Mouse (Mus musculus) cerebellum, adult 2 months (tissue): ENCODE measurements around the gene St6galnac5. TPM values are rescaled to one million over a fixed set of nuclear protein-coding genes. Genes with fewer than 3 reads are reported as not detected.

ENCODE experiments used
- DNase-seq, 2 experiments: peaks; one replicate each; pipeline ENCODE4 v3.0.0; 2021
- H3K27ac ChIP-seq: fragments of 200-500 bp; 2 replicates; pipeline ENCODE4 v1.5.1; 2012; ENCODE audit warnings: low read length, control low read depth, inconsistent platforms; ENCODE audit not compliant: insufficient read depth
- H3K27me3 ChIP-seq: fragments of 200-500 bp; 2 replicates; pipeline ENCODE4 v1.6.1; 2012; ENCODE audit warnings: inconsistent platforms, mild to moderate bottlenecking, low read length, moderate library complexity; ENCODE audit not compliant: control insufficient read depth, insufficient read depth
- H3K4me1 ChIP-seq: fragments of 200-500 bp; 2 replicates; pipeline ENCODE4 v1.6.1; 2011; ENCODE audit warnings: low read length; ENCODE audit not compliant: control insufficient read depth, insufficient read depth
- H3K4me3 ChIP-seq: fragments of 200-500 bp; replicated peaks from 2 replicates; pipeline ENCODE3; 2011; ENCODE audit warnings: mild to moderate bottlenecking, low read depth, low read length, control low read depth; ENCODE audit not compliant: insufficient read depth
- CTCF ChIP-seq: fragments of 200-500 bp; IDR thresholded peaks from 2 replicates; pipeline ENCODE4 v1.5.1; 2011; ENCODE audit warnings: low read depth, mild to moderate bottlenecking, control low read depth, low read length, moderate library complexity, borderline replicate concordance; ENCODE audit not compliant: insufficient read depth
- POLR2A ChIP-seq: fragments of 200-500 bp; IDR thresholded peaks from 2 replicates; pipeline ENCODE4 v1.6.1; 2011; ENCODE audit warnings: low read length, control low read depth, borderline replicate concordance; ENCODE audit not compliant: insufficient read depth
- WGBS: fragments of 180-500 bp; shearing (Covaris S2); methylation state at CpG from one replicate; pipeline ENCODE4 v1.1.7; 2018; 5-methylcytosine and 5-hydroxymethylcytosine counted together
- polyA plus RNA-seq: library from polyadenylated mRNA; depleted of rRNA; stranded (reverse); fragments of >200 nt; gene quantifications from 2 replicates; pipeline ENCODE4 v1.2.3, GENCODE M21; 2012

St6galnac5 gene
- polyA plus RNA-seq, 1 experiment, result 4.5 TPM

- 96% methylated on average over 2 of the region's 2 CpGs for WGBS
- Histone ChIP-seq H3K4me3 (no peak overlapping the region), H3K27ac (no peak overlapping the region), H3K4me1 (no peaks in the 10 kb centered on the region), H3K27me3 (no peaks in the 10 kb centered on the region)
- TF ChIP-seq POLR2A (no peak), CTCF (no peak)
- DNase-seq, result no peak
These were observed 8.7 kb upstream of the St6galnac5 start for GRCm38 (mm10) chr3:152990787-152991186.

GRCm38 (mm10) chr3:152980978-152981974, 770 bp downstream of the St6galnac5 start:
- under 1% methylated on average over 47 of the region's 47 CpGs for WGBS
- no peaks in the 10 kb centered on the region for H3K4me1 ChIP-seq
- H3K27me3 ChIP-seq, result no peaks in the 10 kb centered on the region
- TF ChIP-seq POLR2A (no peak), CTCF (peak; percentile 11; the same call in 1 of the 2 replicates)
- no peak overlapping the region for H3K27ac ChIP-seq
- H3K4me3 ChIP-seq, result peak overlapping the region; percentile 65
- DNase-seq, result peak; percentile 44 to 51

DNA sequence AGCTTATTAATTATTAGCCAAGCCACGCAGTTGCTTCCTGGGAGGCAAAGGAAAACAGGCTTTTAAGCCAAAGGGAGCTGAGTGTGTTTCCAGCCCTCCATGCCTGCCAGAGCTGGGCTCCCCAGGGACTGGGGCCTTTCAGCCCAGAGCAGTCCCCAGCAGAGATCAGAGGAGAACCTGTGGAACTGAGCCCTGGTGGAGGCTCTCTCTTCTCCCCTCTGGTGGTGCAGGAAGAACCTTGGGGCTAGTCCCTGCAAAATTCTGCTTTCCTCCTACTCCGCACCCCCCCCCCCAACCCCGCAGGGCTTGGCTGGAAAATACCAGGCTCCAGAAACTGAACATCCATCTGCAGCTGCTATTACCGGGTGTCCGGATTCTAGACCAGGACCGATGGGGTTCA, 1.6 kb downstream of the St6galnac5 start:
- H3K27me3 ChIP-seq, result no peaks in the 10 kb centered on the region
- peak in 1 of 2 experiments; percentile 3 for DNase-seq
- H3K4me1 ChIP-seq, result no peaks in the 10 kb centered on the region
- no peak for TF ChIP-seq POLR2A
- no peak for TF ChIP-seq CTCF
- H3K27ac ChIP-seq, result no peak overlapping the region
- H3K4me3 ChIP-seq, result no peak overlapping the region
- 29% methylated on average over 6 of the region's 6 CpGs for WGBS

- WGBS, result 89% methylated on average over 11 of the region's 11 CpGs
- no peaks in the 10 kb centered on the region for H3K27me3 ChIP-seq
- TF ChIP-seq POLR2A (no peak), CTCF (no peak)
- no peak overlapping the region for H3K27ac ChIP-seq
- H3K4me1 ChIP-seq, result no peaks in the 10 kb centered on the region
- H3K4me3 ChIP-seq, result no peak overlapping the region
- DNase-seq, result no peak
These were observed 2.5 kb downstream of the St6galnac5 start for GRCm38 (mm10) chr3:152979481-152980092.

- no peaks in the 10 kb centered on the region for H3K27me3 ChIP-seq
- WGBS, result 64% methylated on average over 4 of the region's 4 CpGs
- H3K27ac ChIP-seq, result no peak overlapping the region
- no peaks in the 10 kb centered on the region for H3K4me1 ChIP-seq
- no peak overlapping the region for H3K4me3 ChIP-seq
- DNase-seq, result no peak
- TF ChIP-seq CTCF (no peak), POLR2A (no peak)
These were observed 10.7 kb downstream of the St6galnac5 start for GRCm38 (mm10) chr3:152971373-152971772.

DNA sequence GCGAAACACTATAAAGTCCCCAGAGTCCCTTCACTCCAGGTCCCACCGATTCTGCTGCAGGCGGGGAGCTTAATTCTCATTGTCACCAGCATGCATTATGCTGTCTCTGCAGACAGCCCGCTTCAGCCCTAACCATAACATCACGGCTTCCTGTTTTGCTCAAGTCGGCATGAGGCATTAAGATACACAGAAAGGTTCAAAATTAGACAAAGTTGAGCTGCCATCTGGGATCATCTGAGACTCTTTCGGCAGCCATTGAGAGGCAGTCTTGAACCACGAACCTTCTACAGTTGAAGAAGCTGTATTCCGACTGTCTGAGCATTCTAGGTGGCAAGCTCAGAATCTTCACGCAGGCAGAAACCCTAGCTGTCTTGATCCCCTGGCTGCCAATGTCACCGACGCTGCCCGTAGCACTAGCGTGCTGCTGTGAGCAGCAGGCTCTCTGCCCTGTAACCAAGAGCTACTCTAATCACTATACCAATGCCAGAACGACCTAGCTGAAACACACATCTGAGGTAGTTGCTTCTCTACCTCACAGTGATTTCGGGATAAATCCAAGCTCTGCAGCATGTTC, 12.2 kb downstream of the St6galnac5 start:
- no peak overlapping the region for H3K27ac ChIP-seq
- TF ChIP-seq CTCF, result no peak
- TF ChIP-seq POLR2A, result no peak
- H3K4me1 ChIP-seq, result no peaks in the 10 kb centered on the region
- no peak for DNase-seq
- WGBS, result 50% methylated on average over 16 of the region's 16 CpGs
- H3K27me3 ChIP-seq, result no peaks in the 10 kb centered on the region
- H3K4me3 ChIP-seq, result no peak overlapping the region

DNA sequence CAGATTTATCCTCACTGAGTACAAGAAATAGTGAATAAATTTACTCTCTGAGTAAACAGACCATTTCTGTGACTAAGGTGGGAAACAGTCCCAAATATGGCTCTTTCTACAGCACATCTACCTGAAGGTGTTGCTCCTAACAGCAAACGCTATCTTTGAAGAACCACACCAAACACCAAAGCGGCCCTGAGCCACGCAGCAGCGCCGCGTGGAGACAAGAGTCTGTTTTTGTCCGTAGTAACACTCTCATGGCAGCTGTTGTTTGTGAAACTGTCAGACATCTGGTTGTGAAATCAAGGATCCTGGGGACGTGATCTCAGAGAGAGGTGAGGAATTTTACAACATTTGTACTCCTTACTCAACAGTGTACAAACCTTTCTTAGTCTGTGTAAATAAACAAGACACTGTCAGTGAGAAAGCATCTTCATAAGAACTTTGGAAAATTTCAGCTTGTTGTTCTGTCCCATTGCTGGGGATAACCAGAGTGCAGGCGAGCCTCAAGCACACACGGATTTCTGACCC, 20.1 kb downstream of the St6galnac5 start:
- Histone ChIP-seq H3K27me3 (no peaks in the 10 kb centered on the region), H3K4me3 (no peak overlapping the region), H3K4me1 (no peaks in the 10 kb centered on the region), H3K27ac (no peak overlapping the region)
- DNase-seq, result no peak
- WGBS, result 88% methylated on average over 10 of the region's 10 CpGs
- TF ChIP-seq POLR2A (no peak), CTCF (no peak)
